Mouse (Mus musculus): ENCODE results near the gene Ccdc142. TPM values are rescaled to one million over a fixed set of nuclear protein-coding genes. Genes with fewer than 3 reads are reported as not detected.
A peak's percentile ranks its signal among the peaks of the same experiment; 100 is the strongest.

The Ccdc142 gene
- polyA plus RNA-seq (2015; fragmentation: Nextera tagmentation; extraction: Ambion mirVana), result 3.0 and 5.9 TPM in 2 replicates

GRCm38 (mm10) chr6:83101316-83101687 is at the start of gene Ccdc142, which contains the start of gene Gm42688:
TSS of gene Ccdc142 (plus strand) at chr6:83101601.
TSS of gene Gm42688 (plus strand) at chr6:83101617.
- Histone ChIP-seq H3K4me3 (peak within 1 kb of the TSS; percentile 80), H3K4me2 (peak within 1 kb of the TSS; percentile 98), H3K4me1 (replicated peaks) (peaks cover 23% of the 10 kb centered on the region), H3K36me3 (peaks cover 9% of the 10 kb centered on the region; the same call in 1 of the 2 replicates), H3K27ac (peak within 1 kb of the TSS; percentile 90), H3K9ac (peak within 1 kb of the TSS; percentile 92), H3K9me3 (no peaks in the 10 kb centered on the region), H3K27me3 (peaks cover 4% of the 10 kb centered on the region; the same call in 1 of the 2 replicates)
- 0% methylated on average over 25 of the region's 25 CpGs for WGBS
- ATAC-seq (ENCODE audit: low FRiP score), result peak; percentile 93

DNA sequence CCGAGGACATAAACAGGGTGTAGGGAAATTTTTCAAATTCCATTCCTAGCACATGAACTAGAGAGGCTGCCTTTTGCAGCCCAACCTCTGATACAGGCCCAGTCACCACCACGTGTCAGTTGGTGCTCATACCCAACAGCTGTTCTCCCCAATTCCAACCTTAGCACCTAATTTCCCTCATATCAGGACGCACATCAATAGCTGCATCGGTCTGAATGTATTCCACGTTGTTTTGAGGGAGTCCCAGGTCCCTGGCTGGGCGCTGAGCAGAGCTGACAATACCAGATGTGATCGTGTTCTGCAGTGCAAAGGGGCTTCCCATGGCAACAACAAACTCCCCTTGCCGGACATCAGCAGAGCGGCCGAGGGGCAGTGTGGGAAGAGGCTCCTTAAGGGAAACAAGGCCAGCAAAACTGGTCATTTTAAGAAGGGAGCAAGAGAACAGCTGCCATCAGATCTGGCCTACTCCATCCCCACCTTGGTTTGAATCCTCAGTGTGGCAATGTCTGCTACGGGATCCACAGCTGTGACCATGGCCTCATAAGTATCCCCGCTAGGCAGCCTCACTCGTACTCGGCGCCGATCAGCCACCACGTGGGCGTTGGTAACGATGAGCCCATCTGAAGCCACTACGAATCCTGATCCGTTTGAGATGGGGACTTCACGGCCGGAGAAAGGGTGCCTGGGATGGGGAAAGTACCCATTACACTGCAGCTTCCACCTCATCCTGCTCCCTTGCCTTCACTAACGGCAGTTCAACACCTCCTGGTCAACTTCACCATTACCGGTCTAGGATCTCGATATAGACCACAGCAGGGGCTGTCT is 48.1 kb upstream of the Ccdc142 start:
- H3K4me2 ChIP-seq, result peak overlapping the region; percentile 91
- peak overlapping the region; percentile 92 for H3K27ac ChIP-seq
- no peaks in the 10 kb centered on the region for H3K27me3 ChIP-seq
- peak overlapping the region; percentile 98 for H3K4me3 ChIP-seq
- peak overlapping the region; percentile 95 for H3K9ac ChIP-seq
- H3K4me1 ChIP-seq (replicated peaks), result peaks cover 31% of the 10 kb centered on the region
- H3K9me3 ChIP-seq, result no peaks in the 10 kb centered on the region
- ATAC-seq (ENCODE audit: low FRiP score), result peak; percentile 2; the same call in 1 of the 2 replicates
- WGBS, result 3% methylated on average over 26 of the region's 26 CpGs
- peaks cover 38% of the 10 kb centered on the region for H3K36me3 ChIP-seq

DNA sequence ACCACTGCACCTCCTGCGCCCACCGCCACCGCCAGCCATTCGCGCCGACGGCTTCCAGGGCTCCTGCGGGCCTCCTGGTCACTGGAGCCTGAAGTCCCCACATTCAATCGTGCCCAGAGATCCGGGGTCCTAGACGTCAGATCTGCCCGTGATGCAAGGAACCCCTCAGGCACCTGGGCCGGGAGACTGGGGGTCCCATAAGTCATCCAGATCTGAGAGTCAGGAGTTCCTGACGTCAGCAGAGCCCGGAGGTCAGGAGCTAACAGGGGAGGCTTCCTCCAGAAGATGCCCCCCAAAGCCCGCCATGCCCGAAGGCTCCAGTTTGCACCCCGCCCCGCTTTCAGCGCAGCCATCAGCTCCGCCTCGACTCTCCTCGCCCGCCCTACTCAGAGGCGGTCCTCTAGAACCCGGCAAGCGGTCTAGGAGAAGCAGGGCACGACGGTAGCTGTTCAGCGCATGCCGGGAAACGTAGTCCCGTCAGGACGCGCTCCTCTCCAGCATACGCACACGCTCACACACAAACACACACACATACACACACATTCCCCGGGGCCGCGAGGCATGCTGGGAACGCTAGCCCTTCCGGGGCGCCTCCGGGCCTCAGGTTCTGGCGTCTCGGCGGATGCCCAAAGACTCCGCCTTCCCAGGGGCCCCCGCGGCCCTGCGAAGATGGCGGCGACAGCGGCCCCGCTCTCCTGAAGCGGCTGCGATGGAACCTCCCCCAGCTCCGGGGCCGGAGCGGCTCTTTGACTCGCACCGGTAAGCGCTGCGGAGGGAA is 47.1 kb upstream of the Ccdc142 start, which contains the start of gene Aup1:
Gene Aup1 (plus strand): TSS at position 448 of the 778 bp plus-strand sequence.
- peaks cover 31% of the 10 kb centered on the region for H3K4me1 ChIP-seq (replicated peaks)
- peaks cover 39% of the 10 kb centered on the region for H3K36me3 ChIP-seq
- no peaks in the 10 kb centered on the region for H3K9me3 ChIP-seq
- peak within 1 kb of the TSS; percentile 95 for H3K9ac ChIP-seq
- under 1% methylated on average over 64 of the region's 64 CpGs for WGBS
- H3K4me2 ChIP-seq, result peak within 1 kb of the TSS; percentile 91
- H3K4me3 ChIP-seq, result peak within 1 kb of the TSS; percentile 98
- peak; percentile 97 for ATAC-seq (ENCODE audit: low FRiP score)
- H3K27me3 ChIP-seq, result peaks cover under 1% of the 10 kb centered on the region; the same call in 1 of the 2 replicates
- H3K27ac ChIP-seq, result peak within 1 kb of the TSS; percentile 92

GRCm38 (mm10) chr6:83054871-83055431 is 46.5 kb upstream of the Ccdc142 start, which contains the start of gene Htra2:
TSS of gene Htra2 (minus strand) at chr6:83055273.
- ATAC-seq (ENCODE audit: low FRiP score), result peak; percentile 52; the same call in 1 of the 2 replicates
- Histone ChIP-seq H3K36me3 (peaks cover 39% of the 10 kb centered on the region), H3K4me2 (peak within 1 kb of the TSS; percentile 91), H3K27me3 (peaks cover 7% of the 10 kb centered on the region; the same call in 1 of the 2 replicates), H3K4me3 (peak within 1 kb of the TSS; percentile 98), H3K9me3 (no peaks in the 10 kb centered on the region), H3K9ac (peak within 1 kb of the TSS; percentile 95), H3K4me1 (replicated peaks) (peaks cover 31% of the 10 kb centered on the region), H3K27ac (peak within 1 kb of the TSS; percentile 92)
- under 1% methylated on average over 50 of the region's 50 CpGs for WGBS

- Histone ChIP-seq H3K4me2 (no peak within 1 kb of the TSS), H3K36me3 (peaks cover 24% of the 10 kb centered on the region), H3K27me3 (peaks cover 35% of the 10 kb centered on the region), H3K9ac (0 out of 2 replicates have a peak within 1 kb of the TSS, but pooled peaks have one; percentile 13), H3K4me1 (replicated peaks) (peaks cover 26% of the 10 kb centered on the region), H3K9me3 (no peaks in the 10 kb centered on the region), H3K27ac (no peak within 1 kb of the TSS), H3K4me3 (no peak within 1 kb of the TSS)
- WGBS, result 57% methylated on average over 3 of the region's 3 CpGs
- no peak for ATAC-seq (ENCODE audit: low FRiP score)
These were observed 43.6 kb upstream of the Ccdc142 start, which contains the start of gene Dqx1 for GRCm38 (mm10) chr6:83057790-83058189. TSS of gene Dqx1 (plus strand) at chr6:83057844.

DNA sequence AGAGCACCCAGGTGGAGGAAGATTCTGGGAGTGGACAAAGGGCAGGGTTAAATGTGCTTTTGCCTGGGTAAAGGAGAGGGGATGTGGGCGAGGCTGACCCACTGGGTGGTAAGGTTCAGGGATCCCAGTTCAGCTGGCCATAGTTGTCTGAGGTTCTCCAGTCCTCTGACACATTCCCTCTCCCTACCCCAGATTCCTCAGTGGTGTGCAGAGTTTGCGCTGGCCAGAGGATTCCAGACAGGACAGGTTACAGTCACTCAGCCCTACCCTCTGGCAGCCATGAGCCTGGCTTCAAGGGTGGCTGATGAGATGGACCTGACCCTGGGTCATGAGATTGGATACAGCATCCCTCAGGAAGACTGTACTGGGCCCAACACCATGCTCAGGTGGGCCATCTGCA is 42.7 kb upstream of the Ccdc142 start:
- Histone ChIP-seq H3K9me3 (no peaks in the 10 kb centered on the region), H3K27me3 (peaks cover 44% of the 10 kb centered on the region), H3K4me2 (no peak overlapping the region), H3K4me1 (replicated peaks) (peaks cover 16% of the 10 kb centered on the region), H3K36me3 (peaks cover 24% of the 10 kb centered on the region), H3K9ac (0 out of 2 replicates have a peak overlapping the region, but pooled peaks have one; percentile 13), H3K27ac (no peak overlapping the region), H3K4me3 (no peak overlapping the region)
- no peak for ATAC-seq (ENCODE audit: low FRiP score)
- 87% methylated on average over 2 of the region's 2 CpGs for WGBS

GRCm38 (mm10) chr6:83065995-83066394 is 35.4 kb upstream of the Ccdc142 start:
- H3K27me3 ChIP-seq, result peaks cover 99% of the 10 kb centered on the region
- 49% methylated on average over 8 of the region's 8 CpGs for WGBS
- H3K4me2 ChIP-seq, result no peak overlapping the region
- H3K4me3 ChIP-seq, result no peak overlapping the region
- no peak for ATAC-seq (ENCODE audit: low FRiP score)
- H3K36me3 ChIP-seq, result no peaks in the 10 kb centered on the region
- H3K9me3 ChIP-seq, result no peaks in the 10 kb centered on the region
- H3K9ac ChIP-seq, result no peak overlapping the region
- H3K4me1 ChIP-seq (replicated peaks), result peaks cover 23% of the 10 kb centered on the region
- no peak overlapping the region for H3K27ac ChIP-seq

- Histone ChIP-seq H3K9ac (no peak overlapping the region), H3K36me3 (no peaks in the 10 kb centered on the region), H3K4me1 (replicated peaks) (peaks cover 27% of the 10 kb centered on the region), H3K27me3 (peaks cover 99% of the 10 kb centered on the region), H3K9me3 (no peaks in the 10 kb centered on the region), H3K4me3 (no peak overlapping the region), H3K27ac (no peak overlapping the region), H3K4me2 (no peak overlapping the region)
- WGBS, result 29% methylated on average over 6 of the region's 6 CpGs
- ATAC-seq (ENCODE audit: low FRiP score), result no peak
These were observed 35.0 kb upstream of the Ccdc142 start for GRCm38 (mm10) chr6:83066441-83066840.

GRCm38 (mm10) chr6:83068221-83068620 is 33.2 kb upstream of the Ccdc142 start:
- ATAC-seq (ENCODE audit: low FRiP score), result no peak
- H3K4me3 ChIP-seq, result peak overlapping the region; percentile 23
- H3K27me3 ChIP-seq, result peaks cover 99% of the 10 kb centered on the region
- WGBS, result 3% methylated on average over 8 of the region's 8 CpGs
- no peak overlapping the region for H3K4me2 ChIP-seq
- H3K27ac ChIP-seq, result no peak overlapping the region
- no peaks in the 10 kb centered on the region for H3K36me3 ChIP-seq
- H3K9ac ChIP-seq, result no peak overlapping the region
- H3K4me1 ChIP-seq (replicated peaks), result peaks cover 28% of the 10 kb centered on the region
- no peaks in the 10 kb centered on the region for H3K9me3 ChIP-seq

- peak overlapping the region; percentile 23 for H3K4me3 ChIP-seq
- 0 out of 2 replicates have a peak overlapping the region, but pooled peaks have one; percentile 9 for H3K9ac ChIP-seq
- peak overlapping the region; percentile 36; the same call in 1 of the 2 replicates for H3K4me2 ChIP-seq
- H3K36me3 ChIP-seq, result no peaks in the 10 kb centered on the region
- H3K9me3 ChIP-seq, result no peaks in the 10 kb centered on the region
- peaks cover 28% of the 10 kb centered on the region for H3K4me1 ChIP-seq (replicated peaks)
- ATAC-seq (ENCODE audit: low FRiP score), result no peak
- H3K27me3 ChIP-seq, result peaks cover 99% of the 10 kb centered on the region
- no peak overlapping the region for H3K27ac ChIP-seq
- WGBS, result 1% methylated on average over 71 of the region's 81 CpGs
These were observed 32.5 kb upstream of the Ccdc142 start for GRCm38 (mm10) chr6:83068706-83069487.
